Mouse (Mus musculus) midbrain, embryonic 11.5 days (tissue): ENCODE measurements around the gene Snrk. TPM values are rescaled to one million over a fixed set of nuclear protein-coding genes. Genes with fewer than 3 reads are reported as not detected.

Source experiments
- ATAC-seq: fragments of 200-750 bp; cut with Nextera tagmentation; 2 replicates; pipeline ENCODE4 v1.8.0; 2017; ENCODE audit warnings: moderate TSS enrichment, moderate library complexity; ENCODE audit not compliant: low FRiP score
- DNase-seq: peaks from one replicate; pipeline ENCODE4 v3.0.0; 2015; ENCODE audit warnings: low spot score; ENCODE audit errors: missing footprints
- H3K27ac ChIP-seq: fragments of 300-500 bp; sonication (generic); 2 replicates; pipeline ENCODE4 v1.5.1; 2014; ENCODE audit warnings: low read depth, low read length
- H3K27me3 ChIP-seq: fragments of 300-500 bp; sonication (generic); 2 replicates; pipeline ENCODE4 v1.6.1; 2014; ENCODE audit warnings: mild to moderate bottlenecking, low read length, moderate library complexity, mixed read lengths; ENCODE audit not compliant: control insufficient read depth, insufficient read depth
- H3K36me3 ChIP-seq: fragments of 300-500 bp; sonication (generic); 2 replicates; pipeline ENCODE4 v1.6.1; 2014; ENCODE audit warnings: mild to moderate bottlenecking, low read length, moderate library complexity, mixed read lengths; ENCODE audit not compliant: control insufficient read depth, insufficient read depth
- H3K4me1 ChIP-seq: fragments of 300-500 bp; sonication (generic); 2 replicates; pipeline ENCODE4 v1.6.1; 2014; ENCODE audit warnings: low read length; ENCODE audit not compliant: control insufficient read depth, insufficient read depth
- H3K4me2 ChIP-seq: fragments of 300-500 bp; sonication (generic); 2 replicates; pipeline ENCODE4 v1.6.1; 2014; ENCODE audit warnings: mild to moderate bottlenecking, moderate library complexity
- H3K4me3 ChIP-seq: fragments of 300-500 bp; sonication (generic); 2 replicates; pipeline ENCODE4 v1.5.1; 2014; ENCODE audit warnings: low read depth, low read length
- H3K9ac ChIP-seq: fragments of 300-500 bp; sonication (generic); 2 replicates; pipeline ENCODE4 v1.6.1; 2014; ENCODE audit warnings: low read length
- H3K9me3 ChIP-seq: fragments of 300-500 bp; sonication (generic); 2 replicates; pipeline ENCODE4 v1.6.1; 2016; ENCODE audit warnings: low read length; ENCODE audit not compliant: control insufficient read depth
- WGBS: fragments of 180-500 bp; shearing (Covaris S2); extraction: QIAGEN DNeasy Blood & Tissue Kit; methylation state at CpG from one replicate; pipeline ENCODE4 v1.1.7; 2014; 5-methylcytosine and 5-hydroxymethylcytosine counted together
- polyA plus RNA-seq: library from polyadenylated mRNA; unstranded; fragments of >200 nt; fragmentation: Nextera tagmentation; extraction: Ambion mirVana; gene quantifications from 2 replicates; pipeline ENCODE4 v1.2.1, GENCODE M21; 2014

The Snrk gene
- polyA plus RNA-seq, 1 experiment from 2014 or later = 24.9 TPM

- Histone ChIP-seq H3K9ac (no peak overlapping the region), H3K27me3 (no peaks in the 10 kb centered on the region), H3K4me2 (no peak overlapping the region), H3K4me3 (no peak overlapping the region), H3K36me3 (no peaks in the 10 kb centered on the region), H3K27ac (no peak overlapping the region), H3K9me3 (no peaks in the 10 kb centered on the region), H3K4me1 (no peaks in the 10 kb centered on the region)
- 65% methylated on average over 4 of the region's 4 CpGs for WGBS
- DNase-seq (no peak), ATAC-seq (no peak)
Observed at GRCm38 (mm10) chr9:122178427-122178826, 61.4 kb downstream of the Snrk start.

- Histone ChIP-seq H3K36me3 (no peaks in the 10 kb centered on the region), H3K9me3 (no peaks in the 10 kb centered on the region), H3K4me3 (no peak overlapping the region), H3K4me2 (no peak overlapping the region), H3K27ac (no peak overlapping the region), H3K9ac (no peak overlapping the region), H3K4me1 (no peaks in the 10 kb centered on the region), H3K27me3 (no peaks in the 10 kb centered on the region)
- 90% methylated on average over 3 of the region's 3 CpGs for WGBS
- DNase-seq = no peak
- ATAC-seq = no peak
Observed at GRCm38 (mm10) chr9:122180105-122180504, 63.0 kb downstream of the Snrk start.

- DNase-seq (no peak), ATAC-seq (no peak)
- H3K36me3 ChIP-seq = no peaks in the 10 kb centered on the region
- no peaks in the 10 kb centered on the region for H3K27me3 ChIP-seq
- no peaks in the 10 kb centered on the region for H3K4me1 ChIP-seq
- H3K4me2 ChIP-seq = no peak overlapping the region
- 71% methylated on average over 4 of the region's 4 CpGs for WGBS
- H3K9ac ChIP-seq = no peak overlapping the region
- no peak overlapping the region for H3K27ac ChIP-seq
- no peaks in the 10 kb centered on the region for H3K9me3 ChIP-seq
- no peak overlapping the region for H3K4me3 ChIP-seq
Observed at GRCm38 (mm10) chr9:122183074-122183473, 66.0 kb downstream of the Snrk start.

GRCm38 (mm10) chr9:122184329-122184728, 67.3 kb downstream of the Snrk start:
- H3K9me3 ChIP-seq = no peaks in the 10 kb centered on the region
- no peaks in the 10 kb centered on the region for H3K4me1 ChIP-seq
- H3K4me2 ChIP-seq = no peak overlapping the region
- no peak overlapping the region for H3K9ac ChIP-seq
- no peak overlapping the region for H3K4me3 ChIP-seq
- no peaks in the 10 kb centered on the region for H3K27me3 ChIP-seq
- no peak overlapping the region for H3K27ac ChIP-seq
- no peak for DNase-seq
- WGBS = 85% methylated on average over 3 of the region's 3 CpGs
- H3K36me3 ChIP-seq = no peaks in the 10 kb centered on the region
- no peak for ATAC-seq

- Histone ChIP-seq H3K4me3 (no peak overlapping the region), H3K4me1 (no peaks in the 10 kb centered on the region), H3K27me3 (no peaks in the 10 kb centered on the region), H3K36me3 (no peaks in the 10 kb centered on the region), H3K4me2 (no peak overlapping the region), H3K9me3 (no peaks in the 10 kb centered on the region), H3K9ac (no peak overlapping the region), H3K27ac (no peak overlapping the region)
- DNase-seq = peak; percentile 92
- 37% methylated on average over 2 of the region's 2 CpGs for WGBS
- 0 out of 2 replicates have a peak, but pooled peaks have one; percentile 35 for ATAC-seq
Observed at GRCm38 (mm10) chr9:122185061-122185460, 68.0 kb downstream of the Snrk start.

- Histone ChIP-seq H3K4me1 (no peaks in the 10 kb centered on the region), H3K36me3 (no peaks in the 10 kb centered on the region), H3K4me2 (no peak overlapping the region), H3K4me3 (no peak overlapping the region), H3K27me3 (no peaks in the 10 kb centered on the region), H3K9ac (no peak overlapping the region), H3K27ac (no peak overlapping the region), H3K9me3 (no peaks in the 10 kb centered on the region)
- 59% methylated on average over 6 of the region's 6 CpGs for WGBS
- ATAC-seq = no peak
- no peak for DNase-seq
Observed at GRCm38 (mm10) chr9:122185953-122186352, 68.9 kb downstream of the Snrk start.

GRCm38 (mm10) chr9:122186643-122187226, 69.7 kb downstream of the Snrk start:
- 85% methylated on average over 1 of the region's 1 CpGs for WGBS
- Histone ChIP-seq H3K27ac (no peak overlapping the region), H3K27me3 (no peaks in the 10 kb centered on the region), H3K9me3 (no peaks in the 10 kb centered on the region), H3K4me2 (no peak overlapping the region), H3K4me1 (no peaks in the 10 kb centered on the region), H3K4me3 (no peak overlapping the region), H3K9ac (no peak overlapping the region), H3K36me3 (no peaks in the 10 kb centered on the region)
- ATAC-seq (no peak), DNase-seq (no peak)

GRCm38 (mm10) chr9:122187451-122187921, 70.4 kb downstream of the Snrk start:
- Histone ChIP-seq H3K27me3 (no peaks in the 10 kb centered on the region), H3K27ac (no peak overlapping the region), H3K4me1 (no peaks in the 10 kb centered on the region), H3K9me3 (no peaks in the 10 kb centered on the region), H3K36me3 (no peaks in the 10 kb centered on the region), H3K9ac (no peak overlapping the region), H3K4me3 (no peak overlapping the region), H3K4me2 (no peak overlapping the region)
- ATAC-seq (no peak), DNase-seq (no peak)
- 90% methylated on average over 7 of the region's 7 CpGs for WGBS

- no peak for DNase-seq
- WGBS = 69% methylated on average over 1 of the region's 1 CpGs
- no peaks in the 10 kb centered on the region for H3K27me3 ChIP-seq
- H3K9ac ChIP-seq = no peak overlapping the region
- H3K4me2 ChIP-seq = no peak overlapping the region
- H3K9me3 ChIP-seq = no peaks in the 10 kb centered on the region
- H3K4me3 ChIP-seq = no peak overlapping the region
- no peak for ATAC-seq
- no peaks in the 10 kb centered on the region for H3K4me1 ChIP-seq
- H3K27ac ChIP-seq = no peak overlapping the region
- H3K36me3 ChIP-seq = no peaks in the 10 kb centered on the region
Observed at GRCm38 (mm10) chr9:122188724-122189123, 71.7 kb downstream of the Snrk start.
